Mouse (Mus musculus): ENCODE data around the gene Olfr1128.
"Not testable (repeated sequence)": the region's sequence is repeated elsewhere in the genome, so short reads cannot be mapped to it uniquely, and the experiment has no call there.

Olfr1128 gene

DNA sequence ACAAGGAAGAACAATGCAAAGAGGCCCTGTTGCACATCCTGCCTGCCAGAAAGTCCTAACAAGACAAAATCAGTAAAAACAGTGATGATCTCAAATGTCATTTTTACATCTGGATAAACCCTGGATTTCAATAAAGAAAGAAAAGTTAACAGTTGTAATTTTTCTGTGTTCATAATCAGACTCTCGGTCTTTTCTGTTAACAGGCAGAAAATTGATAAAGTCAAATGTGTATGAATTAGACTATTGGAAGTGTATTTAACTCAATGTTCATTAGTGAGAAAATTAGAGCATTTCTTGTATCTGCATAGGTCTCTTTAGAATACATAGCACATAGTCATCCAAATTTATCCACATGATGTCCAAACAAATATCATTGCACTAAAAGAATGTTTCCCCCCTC is at the start of gene Olfr1128:
TSS of gene Olfr1128 (minus strand) at position 101 of the 400 bp plus-strand sequence.
- DNase-seq = no peak

DNA sequence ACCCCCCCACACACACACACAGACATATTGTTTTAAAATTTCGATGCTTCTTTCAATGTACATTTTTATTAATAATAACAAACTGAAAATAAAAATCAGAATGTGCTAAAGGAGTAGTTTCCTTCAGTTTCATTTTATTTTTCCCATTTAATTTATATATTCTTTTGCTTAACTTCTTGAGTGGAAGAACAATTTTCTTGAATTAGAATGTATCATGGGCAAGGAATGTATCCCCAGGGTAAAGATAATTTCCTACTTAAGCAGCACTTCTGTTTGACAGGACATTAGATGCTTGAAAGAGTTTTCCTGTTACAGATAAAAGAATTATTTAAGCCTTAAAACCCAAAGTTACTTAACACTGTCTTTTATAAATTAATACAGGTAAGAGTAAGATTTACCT is 28.3 kb upstream of the Olfr1128 start, which contains the start of gene Olfr1129:
TSS of gene Olfr1129 (plus strand) at position 301 of the 400 bp plus-strand sequence.
- not testable (repeated sequence) for DNase-seq

DNA sequence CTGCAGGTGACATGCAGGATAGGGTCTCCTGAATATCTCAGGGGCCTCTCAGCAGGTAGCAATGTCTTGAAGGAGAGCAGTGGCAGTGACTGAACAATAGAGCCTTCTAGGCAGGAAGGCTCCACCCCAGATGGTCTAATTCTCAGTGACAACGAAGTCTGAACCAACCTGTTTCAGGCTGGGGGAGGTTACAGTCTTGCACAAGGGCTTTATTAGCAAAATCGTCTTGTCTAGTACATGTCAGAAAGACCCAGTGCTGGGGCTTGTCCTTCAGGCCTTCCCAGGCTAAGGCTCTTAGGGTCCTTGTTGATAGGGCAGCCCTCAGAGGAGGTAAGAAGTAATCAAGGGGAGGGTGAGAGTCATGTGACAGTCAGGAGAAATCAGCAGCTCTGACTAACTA is 10.5 kb downstream of the Olfr1128 start:
- DNase-seq = no peak

GRCm38 (mm10) chr2:87531496-87531895 is 13.8 kb downstream of the Olfr1128 start, which contains the start of gene Olfr153:
Gene Olfr153 (plus strand): TSS chr2:87531796.
- no peak for DNase-seq

DNA sequence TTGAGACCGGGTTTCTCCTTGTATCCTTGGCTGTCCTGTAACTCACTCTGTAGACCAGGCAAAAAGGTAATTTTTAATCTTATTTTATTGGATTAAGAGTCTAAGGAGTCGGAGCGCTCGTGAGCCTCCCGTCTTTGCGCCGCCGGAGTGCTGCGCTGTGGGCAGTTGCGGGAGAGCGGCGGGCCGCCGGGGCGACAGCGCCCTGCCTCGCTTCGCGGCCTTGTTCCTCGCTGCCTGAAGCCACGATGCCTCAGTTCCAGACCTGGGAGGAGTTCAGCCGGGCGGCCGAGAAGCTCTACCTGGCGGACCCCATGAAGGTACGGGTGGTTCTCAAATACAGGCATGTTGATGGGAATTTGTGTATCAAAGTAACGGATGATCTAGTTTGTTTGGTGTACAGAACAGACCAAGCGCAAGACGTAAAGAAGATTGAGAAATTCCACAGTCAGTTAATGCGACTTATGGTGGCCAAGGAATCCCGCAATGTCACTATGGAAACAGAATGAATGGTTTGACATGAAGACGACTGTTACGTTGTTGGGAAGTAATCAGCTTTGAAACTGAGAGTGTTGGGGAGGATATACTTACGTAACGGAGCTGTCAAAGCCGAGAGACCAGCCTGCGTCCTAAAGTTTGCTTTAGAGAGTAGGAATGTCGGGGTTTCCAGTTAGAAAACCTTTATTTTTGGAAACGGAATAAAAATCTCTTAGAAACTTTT is 19.3 kb downstream of the Olfr1128 start:
- not testable (repeated sequence) for DNase-seq

GRCm38 (mm10) chr2:87520651-87521050 is 24.7 kb downstream of the Olfr1128 start:
- no peak for DNase-seq

DNA sequence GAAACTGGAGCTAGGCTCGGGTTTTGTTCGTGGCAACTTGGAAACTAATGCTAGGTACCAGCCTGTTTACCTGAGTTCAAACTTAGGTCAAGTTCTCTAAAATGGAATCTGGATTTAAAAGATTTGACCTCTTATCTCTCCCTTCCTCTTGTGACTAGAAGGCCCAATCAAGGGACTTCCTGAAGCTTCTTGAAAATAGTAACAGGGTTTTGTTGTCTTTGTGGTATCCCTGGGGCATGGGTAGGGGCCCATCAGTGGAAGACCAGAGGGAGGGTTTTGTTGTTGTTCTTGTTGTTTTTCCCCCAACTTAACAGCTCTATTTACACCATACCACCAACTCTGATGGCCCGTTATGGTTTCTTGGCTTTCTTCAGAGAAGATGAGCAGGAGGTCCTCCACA is 28.8 kb downstream of the Olfr1128 start:
- DNase-seq = no peak

DNA sequence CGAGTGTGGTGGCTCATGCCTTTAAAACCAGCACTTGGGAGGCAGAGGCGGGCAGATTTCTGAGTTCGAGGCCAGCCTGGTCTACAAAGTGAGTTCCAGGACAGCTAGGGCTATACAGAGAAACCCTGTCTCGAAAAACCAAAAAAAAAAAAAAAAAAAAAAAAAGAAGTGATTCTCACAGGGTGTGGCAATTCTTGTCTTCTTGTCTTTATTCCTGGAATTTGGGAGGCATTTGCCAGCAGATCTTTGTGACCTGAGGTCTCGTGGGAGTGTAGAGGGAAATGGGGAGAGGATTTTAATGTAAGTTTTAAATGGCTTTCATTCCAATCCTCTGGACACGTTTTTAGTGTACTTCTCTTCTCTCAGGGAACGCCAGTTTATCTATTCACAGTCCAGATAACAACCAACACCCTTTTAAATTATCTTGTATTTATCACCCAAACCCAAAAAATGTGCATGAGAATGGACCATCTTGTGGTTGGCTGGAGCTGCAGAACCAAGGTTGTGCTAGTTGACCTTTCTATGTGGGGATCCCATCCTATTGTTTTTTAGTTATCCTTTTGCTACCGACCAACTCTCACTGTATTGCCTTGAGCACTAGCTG is 29.8 kb downstream of the Olfr1128 start:
- no peak for DNase-seq

GRCm38 (mm10) chr2:87515046-87515445 is 30.3 kb downstream of the Olfr1128 start:
- no peak for DNase-seq

GRCm38 (mm10) chr2:87506265-87506664 is 39.1 kb downstream of the Olfr1128 start, which contains the start of gene Pramel6:
Gene Pramel6 (plus strand): TSS chr2:87506565.
- no peak for DNase-seq

- DNase-seq = not testable (repeated sequence)
These were observed 48.3 kb downstream of the Olfr1128 start, which contains the start of gene Pramel7 for GRCm38 (mm10) chr2:87496993-87497392. Gene Pramel7 (minus strand): TSS chr2:87497093.

Data from thymus, postnatal 25 days (tissue).